Mouse (Mus musculus) midbrain, embryonic 14.5 days (tissue): Measurements from ENCODE around the gene Paox. TPM values are rescaled to one million over a fixed set of nuclear protein-coding genes. Genes with fewer than 3 reads are reported as not detected.
"Not testable (repeated sequence)": the region's sequence is repeated elsewhere in the genome, so short reads cannot be mapped to it uniquely, and the experiment has no call there.

ENCODE experiments used
- ATAC-seq: fragments of 200-750 bp; cut with Nextera tagmentation; 2 replicates; pipeline ENCODE4 v1.8.0; 2017; ENCODE audit warnings: moderate number of reproducible peaks, moderate library complexity; ENCODE audit not compliant: low FRiP score, low TSS enrichment
- DNase-seq: peaks from one replicate; pipeline ENCODE4 v3.0.0-alpha.2; 2015
- H3K27ac ChIP-seq: fragments of 300-500 bp; sonication (generic); replicated peaks from 2 replicates; pipeline ENCODE4 v1.5.1; 2014; ENCODE audit warnings: mild to moderate bottlenecking, low read depth, low read length, moderate library complexity
- H3K27me3 ChIP-seq: fragments of 300-500 bp; sonication (generic); 2 replicates; pipeline ENCODE4 v1.6.1; 2014; ENCODE audit warnings: low read length, control low read depth, mixed read lengths; ENCODE audit not compliant: control insufficient read depth, insufficient read depth
- H3K36me3 ChIP-seq: fragments of 300-500 bp; sonication (generic); 2 replicates; pipeline ENCODE4 v1.6.1; 2014; ENCODE audit warnings: low read length, control low read depth; ENCODE audit not compliant: control insufficient read depth, insufficient read depth
- H3K4me1 ChIP-seq: fragments of 300-500 bp; sonication (generic); 2 replicates; pipeline ENCODE4 v1.6.1; 2014; ENCODE audit warnings: mild to moderate bottlenecking, antibody characterized with exemption, low read length, control low read depth; ENCODE audit not compliant: control insufficient read depth, insufficient read depth
- H3K4me2 ChIP-seq: fragments of 300-500 bp; sonication (generic); 2 replicates; pipeline ENCODE4 v1.6.1; 2014; ENCODE audit warnings: mild to moderate bottlenecking, low read length, moderate library complexity
- H3K4me3 ChIP-seq: fragments of 300-500 bp; sonication (generic); replicated peaks from 2 replicates; pipeline ENCODE4 v1.5.1; 2014; ENCODE audit warnings: low read depth, low read length
- H3K9ac ChIP-seq: fragments of 300-500 bp; sonication (generic); replicated peaks from 2 replicates; pipeline ENCODE4 v1.6.1; 2014; ENCODE audit warnings: mild to moderate bottlenecking, low read length, moderate library complexity
- H3K9me3 ChIP-seq: fragments of 300-500 bp; sonication (generic); 2 replicates; pipeline ENCODE4 v1.6.1; 2016; ENCODE audit warnings: low read length, control low read depth, mixed read lengths; ENCODE audit not compliant: control insufficient read depth
- WGBS: fragments of 180-500 bp; shearing (Covaris S2); extraction: QIAGEN DNeasy Blood & Tissue Kit; methylation state at CpG from one replicate; pipeline ENCODE4 v1.1.7; 2014; 5-methylcytosine and 5-hydroxymethylcytosine counted together
- polyA plus RNA-seq: library from polyadenylated mRNA; unstranded; fragments of >200 nt; fragmentation: Nextera tagmentation; extraction: Ambion mirVana; gene quantifications from 2 replicates; pipeline ENCODE4 v1.2.1, GENCODE M21; 2014

Gene Paox
- polyA plus RNA-seq, 1 experiment from 2014 or later: 6.7 TPM

DNA sequence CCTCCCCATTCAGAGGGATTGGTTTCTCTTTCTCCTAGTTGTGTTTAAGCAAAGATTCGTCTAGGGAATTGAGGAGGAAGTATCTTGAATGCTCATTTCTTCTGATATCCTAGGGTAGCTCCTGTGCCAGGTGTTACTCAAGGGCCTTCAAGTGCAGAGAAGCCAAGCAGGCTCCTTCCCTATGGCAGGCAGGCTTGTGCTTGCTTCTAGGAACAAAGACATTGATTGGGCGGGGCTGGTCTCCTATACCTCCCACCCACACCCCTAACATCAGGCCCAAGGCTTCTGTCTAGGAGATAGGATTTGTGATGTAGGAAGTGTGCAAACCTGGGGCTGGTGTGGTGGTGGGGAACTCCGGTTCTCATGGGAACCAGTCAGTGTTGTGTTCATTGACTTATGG is 11.3 kb downstream of the Paox start:
- WGBS: 97% methylated on average over 3 of the region's 3 CpGs
- no peak for ATAC-seq
- no peak for DNase-seq

DNA sequence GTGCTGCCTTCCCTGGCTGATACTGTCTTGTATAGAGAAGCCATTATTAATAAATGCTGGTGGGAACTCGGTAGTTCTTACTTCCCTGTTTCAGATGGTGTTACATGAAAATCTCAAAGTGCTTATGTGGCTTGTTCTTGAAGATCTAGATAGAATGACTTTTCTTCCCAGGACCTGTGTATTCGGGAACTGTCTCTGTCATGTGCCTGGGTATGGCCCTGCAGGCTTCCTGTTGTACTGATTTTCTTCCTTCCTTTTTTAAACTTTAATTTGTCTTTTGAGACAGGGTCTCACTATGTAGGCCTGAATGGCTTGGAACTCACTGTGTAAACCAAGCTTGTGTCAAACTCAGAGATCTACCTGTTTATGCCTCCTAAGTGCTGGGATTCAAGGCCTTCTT is 12.3 kb downstream of the Paox start:
- Histone ChIP-seq H3K9ac (no peak overlapping the region), H3K4me3 (no peak overlapping the region), H3K4me1 (peaks cover 7% of the 10 kb centered on the region; the same call in 1 of the 2 replicates), H3K27ac (no peak overlapping the region), H3K36me3 (no peaks in the 10 kb centered on the region), H3K27me3 (no peaks in the 10 kb centered on the region), H3K9me3 (no peaks in the 10 kb centered on the region), H3K4me2 (no peak overlapping the region)
- WGBS: 90% methylated on average over 2 of the region's 2 CpGs
- ATAC-seq (no peak), DNase-seq (no peak)

More for the DNA sequence above, 11.3 kb downstream of the Paox start:
- Histone ChIP-seq H3K27ac (no peak overlapping the region), H3K36me3 (no peaks in the 10 kb centered on the region), H3K4me3 (no peak overlapping the region), H3K9ac (no peak overlapping the region), H3K4me2 (no peak overlapping the region), H3K4me1 (peaks cover 7% of the 10 kb centered on the region; the same call in 1 of the 2 replicates), H3K27me3 (no peaks in the 10 kb centered on the region), H3K9me3 (no peaks in the 10 kb centered on the region)

DNA sequence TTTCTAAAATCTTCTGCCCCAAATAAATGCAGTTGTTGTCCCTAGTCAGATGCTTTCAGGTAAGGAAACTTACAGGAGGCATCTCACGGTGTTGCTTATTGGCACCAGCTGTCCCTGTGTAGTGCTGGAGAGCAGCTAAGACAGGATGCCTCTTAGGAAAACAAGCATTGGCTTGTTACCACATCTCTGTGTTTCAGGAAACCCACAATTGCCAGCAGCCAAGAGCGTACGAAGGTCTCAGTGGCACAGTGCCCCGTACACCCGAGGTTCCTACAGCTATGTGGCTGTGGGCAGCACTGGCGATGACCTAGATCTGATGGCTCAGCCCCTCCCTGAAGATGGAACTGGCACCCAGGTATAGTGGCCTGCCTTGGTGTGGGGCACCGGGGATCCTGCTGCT is 16.6 kb downstream of the Paox start:
- not testable (repeated sequence) for H3K9me3 ChIP-seq

GRCm38 (mm10) chr7:140134033-140134432 is 18.4 kb downstream of the Paox start:
- H3K36me3 ChIP-seq, H3K27me3 ChIP-seq, H3K4me3 ChIP-seq, H3K4me2 ChIP-seq, H3K9ac ChIP-seq, H3K9me3 ChIP-seq, DNase-seq, ATAC-seq, H3K4me1 ChIP-seq, H3K27ac ChIP-seq: not testable (repeated sequence)
- WGBS: 98% methylated on average over 6 of the region's 7 CpGs

More for the DNA sequence above, 16.6 kb downstream of the Paox start:
- 94% methylated on average over 7 of the region's 7 CpGs for WGBS
- not testable (repeated sequence) for DNase-seq, H3K27ac ChIP-seq, H3K9ac ChIP-seq, H3K4me1 ChIP-seq, ATAC-seq, H3K27me3 ChIP-seq, H3K4me3 ChIP-seq, H3K4me2 ChIP-seq, H3K36me3 ChIP-seq

DNA sequence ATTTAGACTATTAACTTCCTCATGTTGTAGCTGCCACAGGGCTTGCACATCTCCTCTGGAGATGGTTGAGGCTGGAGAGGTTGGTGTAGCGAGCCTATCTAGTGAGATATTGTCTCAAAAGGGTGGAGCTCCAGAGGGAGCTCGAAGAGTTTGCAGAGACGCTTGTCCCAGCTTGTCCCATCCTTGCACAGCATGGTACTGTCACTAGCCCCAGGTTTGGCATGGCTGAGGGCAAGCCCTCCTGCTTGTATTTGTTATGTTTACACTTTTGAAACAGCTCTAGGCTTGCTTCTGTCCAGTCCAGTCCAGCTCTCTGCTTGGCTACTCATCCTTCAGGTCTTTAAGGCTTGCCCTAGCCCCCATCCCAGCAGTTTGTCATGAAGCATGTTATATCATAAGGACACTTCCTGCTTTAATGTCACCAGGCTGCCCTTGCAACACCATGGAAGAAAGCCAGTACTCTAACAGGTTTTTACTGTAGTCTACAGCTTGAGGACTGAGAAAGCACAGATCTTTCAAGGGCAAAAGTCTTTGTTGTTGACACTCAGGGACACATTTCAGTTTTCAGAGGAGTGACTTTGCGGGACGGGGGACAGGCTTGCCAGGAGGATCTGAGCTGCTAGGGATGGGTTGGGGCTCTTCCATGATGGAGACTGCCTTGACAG is 19.6 kb downstream of the Paox start:
- Histone ChIP-seq H3K4me1 (0 out of 2 replicates have a peak, but pooled peaks cover 4% of the 10 kb centered on the region), H3K9ac (no peak overlapping the region), H3K4me2 (no peak overlapping the region), H3K9me3 (no peaks in the 10 kb centered on the region), H3K36me3 (no peaks in the 10 kb centered on the region), H3K27ac (no peak overlapping the region), H3K27me3 (no peaks in the 10 kb centered on the region), H3K4me3 (no peak overlapping the region)
- WGBS: 88% methylated on average over 5 of the region's 5 CpGs
- DNase-seq: no peak
- ATAC-seq: no peak

GRCm38 (mm10) chr7:140137135-140138020 is 21.8 kb downstream of the Paox start, which contains the start of gene Mtg1:
TSS of gene Mtg1 (plus strand) at chr7:140137564.
- ATAC-seq: peak; percentile 97
- Histone ChIP-seq H3K9me3 (no peaks in the 10 kb centered on the region), H3K4me1 (0 out of 2 replicates have a peak, but pooled peaks cover 4% of the 10 kb centered on the region), H3K36me3 (no peaks in the 10 kb centered on the region), H3K9ac (peak within 1 kb of the TSS; percentile 78), H3K27me3 (no peaks in the 10 kb centered on the region), H3K4me3 (peak within 1 kb of the TSS; percentile 73), H3K4me2 (peak within 1 kb of the TSS; percentile 92), H3K27ac (peak within 1 kb of the TSS; percentile 80)
- DNase-seq: peak; percentile 98
- 1% methylated on average over 39 of the region's 39 CpGs for WGBS

- WGBS: under 1% methylated on average over 8 of the region's 8 CpGs
- H3K27ac ChIP-seq: peak overlapping the region; percentile 80
- peak overlapping the region; percentile 92 for H3K4me2 ChIP-seq
- DNase-seq (no peak), ATAC-seq (no peak)
- H3K27me3 ChIP-seq: no peaks in the 10 kb centered on the region
- no peaks in the 10 kb centered on the region for H3K36me3 ChIP-seq
- 0 out of 2 replicates have a peak, but pooled peaks cover 4% of the 10 kb centered on the region for H3K4me1 ChIP-seq
- no peaks in the 10 kb centered on the region for H3K9me3 ChIP-seq
- H3K4me3 ChIP-seq: peak overlapping the region; percentile 73
- H3K9ac ChIP-seq: peak overlapping the region; percentile 78
Measured at GRCm38 (mm10) chr7:140138021-140138310, 22.4 kb downstream of the Paox start.

DNA sequence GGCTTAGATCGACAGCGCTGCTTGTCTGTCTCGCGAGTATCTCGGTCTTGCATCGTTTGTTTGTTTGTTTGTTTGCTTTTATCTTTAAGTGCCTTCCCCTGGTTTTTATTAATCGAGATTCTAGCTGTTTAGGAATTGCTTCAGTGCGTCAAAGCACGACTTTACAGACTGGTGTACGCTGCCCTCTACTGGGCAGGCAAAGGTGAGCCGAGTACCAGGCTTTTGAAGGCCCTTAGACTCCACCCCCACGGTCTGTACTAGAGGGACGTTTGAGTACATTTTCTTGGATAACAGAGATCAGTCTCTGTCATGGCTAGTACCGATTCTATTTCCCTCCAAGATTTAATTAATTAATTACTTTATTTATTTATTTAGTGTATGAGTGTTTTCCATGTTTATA is 25.8 kb downstream of the Paox start:
- no peak for ATAC-seq
- Histone ChIP-seq H3K4me1 (0 out of 2 replicates have a peak, but pooled peaks cover 4% of the 10 kb centered on the region), H3K27me3 (no peaks in the 10 kb centered on the region), H3K36me3 (no peaks in the 10 kb centered on the region), H3K9ac (no peak overlapping the region), H3K4me3 (no peak overlapping the region), H3K9me3 (no peaks in the 10 kb centered on the region), H3K27ac (no peak overlapping the region), H3K4me2 (no peak overlapping the region)
- WGBS: 5% methylated on average over 14 of the region's 14 CpGs
- DNase-seq: peak; percentile 82
